Mouse (Mus musculus) heart, postnatal 0 days (tissue): ENCODE results near the gene Chrna4. TPM values are rescaled to one million over a fixed set of nuclear protein-coding genes. Genes with fewer than 3 reads are reported as not detected.

Experiments used
- ATAC-seq: fragments of 200-750 bp; cut with Nextera tagmentation; 2 replicates; pipeline ENCODE4 v1.8.0; 2017; ENCODE audit warnings: low read depth, moderate number of reproducible peaks, moderate library complexity; ENCODE audit not compliant: insufficient read depth
- DNase-seq: peaks from one replicate; pipeline ENCODE4 v3.0.0-alpha.2; 2016; ENCODE audit warnings: low spot score
- H3K27ac ChIP-seq: fragments of 300-500 bp; sonication (generic); 2 replicates; pipeline ENCODE4 v1.5.1; 2014; ENCODE audit warnings: low read depth, mild to moderate bottlenecking
- H3K27me3 ChIP-seq: fragments of 300-500 bp; sonication (generic); 2 replicates; pipeline ENCODE4 v1.6.1; 2014; ENCODE audit warnings: low read length, mixed read lengths; ENCODE audit not compliant: control insufficient read depth, insufficient read depth
- H3K36me3 ChIP-seq: fragments of 300-500 bp; sonication (generic); replicated peaks from 2 replicates; pipeline ENCODE4 v1.6.1; 2014; ENCODE audit warnings: low read length, mixed read lengths; ENCODE audit not compliant: control insufficient read depth, insufficient read depth
- H3K4me1 ChIP-seq: fragments of 300-500 bp; sonication (generic); 2 replicates; pipeline ENCODE4 v1.6.1; 2014; ENCODE audit warnings: antibody characterized with exemption; ENCODE audit not compliant: control insufficient read depth, insufficient read depth
- H3K4me2 ChIP-seq: fragments of 300-500 bp; sonication (generic); 2 replicates; pipeline ENCODE4 v1.6.1; 2014; ENCODE audit warnings: low read depth, mild to moderate bottlenecking, low read length, moderate library complexity
- H3K4me3 ChIP-seq: fragments of 300-500 bp; sonication (generic); 2 replicates; pipeline ENCODE4 v1.5.1; 2014; ENCODE audit warnings: low read depth, low read length
- H3K9ac ChIP-seq: fragments of 300-500 bp; sonication (generic); replicated peaks from 2 replicates; pipeline ENCODE4 v1.6.1; 2014; ENCODE audit warnings: low read depth, low read length, mixed read lengths
- H3K9me3 ChIP-seq: fragments of 300-500 bp; sonication (generic); replicated peaks from 2 replicates; pipeline ENCODE4 v1.6.1; 2016; ENCODE audit warnings: low read length; ENCODE audit not compliant: control insufficient read depth
- CTCF ChIP-seq: IDR thresholded peaks from 2 replicates; pipeline ENCODE4 v1.5.1; 2016; ENCODE audit warnings: antibody characterized with exemption, control low read depth, low read depth
- EP300 ChIP-seq: IDR thresholded peaks from 2 replicates; pipeline ENCODE4 v1.6.1; 2016; ENCODE audit warnings: antibody characterized with exemption, low read depth
- WGBS: fragments of 180-500 bp; shearing (Covaris S2); extraction: QIAGEN DNeasy Blood & Tissue Kit; methylation state at CpG from one replicate; pipeline ENCODE4 v1.1.7; 2014; 5-methylcytosine and 5-hydroxymethylcytosine counted together
- polyA plus RNA-seq: library from polyadenylated mRNA; unstranded; fragments of >200 nt; fragmentation: Nextera tagmentation; extraction: Ambion mirVana; gene quantifications from 2 replicates; pipeline ENCODE4 v1.2.1, GENCODE M21; 2015
- total RNA-seq: library from RNA; depleted of rRNA; stranded (reverse); fragments of >200 nt; gene quantifications from 2 replicates; pipeline ENCODE4 v1.2.3, GENCODE M21; 2014; ENCODE audit warnings: low replicate concordance

Chrna4 gene
- total and polyA plus RNA-seq, 2 experiments from 2014 or later, result 0.05 TPM; not detected in 1

DNA sequence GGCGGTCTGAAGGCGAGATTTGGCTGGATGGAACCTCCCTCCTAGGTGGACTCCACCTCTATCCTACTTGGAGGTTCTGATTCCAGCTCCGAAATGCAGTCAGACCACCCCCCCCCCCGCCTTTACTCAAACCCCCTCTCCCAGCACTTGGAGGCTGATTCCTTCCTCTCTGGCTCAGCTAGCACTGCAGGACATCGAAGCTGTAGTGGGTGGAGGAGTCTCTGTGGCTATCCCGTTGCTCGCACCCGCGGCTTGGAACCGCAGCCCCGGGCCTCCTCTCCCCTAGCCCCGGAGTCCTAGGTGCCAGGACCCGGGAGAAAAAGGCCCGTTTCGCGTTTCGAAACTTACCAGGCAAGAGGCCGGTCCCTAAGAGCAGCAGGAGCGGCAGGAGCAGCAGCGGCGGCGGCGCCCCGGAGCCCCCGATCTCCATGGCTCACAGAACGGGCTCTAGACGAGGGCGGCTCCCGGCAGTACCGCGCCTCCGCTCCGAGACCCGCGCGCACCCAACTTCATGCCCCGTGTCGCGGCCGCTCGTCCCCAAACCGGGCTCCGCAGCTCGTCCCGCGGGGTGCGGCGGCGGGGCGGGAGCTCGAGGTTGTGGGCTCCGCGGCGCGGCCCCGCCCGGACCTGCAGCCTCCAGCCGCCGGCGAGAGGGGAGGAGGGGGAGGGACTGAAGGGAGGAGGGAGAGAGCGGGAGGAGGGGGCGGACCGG lies 4.5 kb downstream of the Chrna4 start:
- no peaks in the 10 kb centered on the region for H3K9me3 ChIP-seq
- peaks cover 91% of the 10 kb centered on the region for H3K27me3 ChIP-seq
- WGBS, result 1% methylated on average over 56 of the region's 63 CpGs
- no peaks in the 10 kb centered on the region for H3K36me3 ChIP-seq
- H3K4me1 ChIP-seq, result no peaks in the 10 kb centered on the region
- TF ChIP-seq EP300 (no peak), CTCF (no peak)
- H3K27ac ChIP-seq, result no peak overlapping the region
- H3K4me2 ChIP-seq, result peak overlapping the region; percentile 66
- no peak for DNase-seq
- ATAC-seq, result no peak
- no peak overlapping the region for H3K9ac ChIP-seq
- H3K4me3 ChIP-seq, result peak overlapping the region; percentile 50

DNA sequence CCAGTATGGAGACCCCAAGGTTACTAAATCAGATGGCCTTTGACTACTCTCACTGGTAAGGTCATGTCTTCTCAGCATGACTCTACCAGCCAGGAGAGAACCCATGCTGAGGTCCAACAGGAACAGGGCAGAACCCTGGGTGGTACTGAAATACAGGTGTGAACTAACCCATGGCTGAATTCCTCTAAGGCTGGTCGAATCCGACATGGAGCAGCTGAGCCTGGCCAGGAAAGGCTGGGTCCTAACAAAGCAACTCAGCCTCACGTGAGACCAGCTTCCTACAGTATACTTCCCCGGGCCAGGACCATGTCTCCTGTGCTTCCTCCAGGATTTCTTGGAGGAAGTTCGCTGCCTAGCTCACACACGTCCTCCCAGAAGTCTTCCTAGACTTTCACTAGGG lies 6.8 kb downstream of the Chrna4 start:
- Histone ChIP-seq H3K27me3 (peaks cover 90% of the 10 kb centered on the region), H3K27ac (no peak overlapping the region), H3K36me3 (no peaks in the 10 kb centered on the region), H3K4me1 (0 out of 2 replicates have a peak, but pooled peaks cover 10% of the 10 kb centered on the region), H3K4me2 (no peak overlapping the region), H3K9ac (no peak overlapping the region), H3K9me3 (no peaks in the 10 kb centered on the region), H3K4me3 (no peak overlapping the region)
- no peak for DNase-seq
- TF ChIP-seq EP300 (no peak), CTCF (no peak)
- whole genome bisulfite sequencing, result 58% methylated on average over 6 of the region's 6 CpGs
- ATAC-seq, result no peak

DNA sequence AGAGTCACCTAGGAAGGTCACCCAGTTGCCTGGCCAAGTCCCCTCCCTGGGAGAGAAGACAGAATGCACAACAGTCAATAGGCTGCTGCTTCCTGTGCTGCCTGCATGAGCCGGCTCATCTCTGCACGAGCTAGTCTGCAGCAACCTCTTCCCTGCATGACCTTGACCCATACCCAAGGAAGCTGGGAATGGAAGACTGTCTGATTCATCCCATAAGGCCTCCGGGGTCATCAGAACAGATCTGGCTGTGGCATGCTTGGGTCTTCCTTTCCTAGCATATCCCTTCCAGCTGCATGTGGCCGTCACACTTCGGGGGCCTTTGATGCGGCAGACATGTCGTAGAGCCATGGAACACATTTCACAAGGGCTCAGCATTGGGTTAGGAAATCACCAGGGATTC lies 8.2 kb downstream of the Chrna4 start:
- DNase-seq (no peak), ATAC-seq (no peak)
- Histone ChIP-seq H3K27ac (no peak overlapping the region), H3K4me1 (0 out of 2 replicates have a peak, but pooled peaks cover 10% of the 10 kb centered on the region), H3K27me3 (peaks cover 90% of the 10 kb centered on the region), H3K36me3 (no peaks in the 10 kb centered on the region), H3K9ac (no peak overlapping the region), H3K4me3 (no peak overlapping the region), H3K9me3 (no peaks in the 10 kb centered on the region), H3K4me2 (no peak overlapping the region)
- 69% methylated on average over 7 of the region's 7 CpGs for WGBS
- TF ChIP-seq EP300 (no peak), CTCF (no peak)

DNA sequence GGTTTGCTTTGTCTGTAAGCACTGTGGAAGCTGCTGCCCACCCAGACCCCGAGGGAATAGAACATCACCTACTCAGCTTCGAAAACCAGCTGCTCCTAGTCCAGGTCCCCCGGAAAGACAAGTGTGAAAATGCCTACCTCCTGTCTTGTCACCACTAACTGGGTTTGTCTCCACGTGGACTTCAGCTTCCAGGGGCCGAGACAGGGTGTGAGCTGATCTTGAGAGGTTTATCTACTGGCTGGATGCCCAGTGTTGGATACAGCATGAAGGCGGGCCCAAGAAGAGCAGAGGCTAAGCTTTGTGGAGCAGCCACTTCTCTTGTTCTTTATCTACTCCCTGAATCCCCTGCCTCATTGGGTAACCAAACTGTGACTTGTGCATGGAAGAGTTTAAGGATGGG lies 10.0 kb downstream of the Chrna4 start:
- Histone ChIP-seq H3K9ac (no peak overlapping the region), H3K4me1 (0 out of 2 replicates have a peak, but pooled peaks cover 10% of the 10 kb centered on the region), H3K27me3 (peaks cover 84% of the 10 kb centered on the region), H3K9me3 (no peaks in the 10 kb centered on the region), H3K27ac (no peak overlapping the region), H3K36me3 (no peaks in the 10 kb centered on the region), H3K4me3 (no peak overlapping the region), H3K4me2 (no peak overlapping the region)
- DNase-seq (peak; percentile 36), ATAC-seq (peak; percentile 49; the same call in 1 of the 2 replicates)
- TF ChIP-seq EP300 (no peak), CTCF (no peak)
- WGBS, result 15% methylated on average over 6 of the region's 6 CpGs

DNA sequence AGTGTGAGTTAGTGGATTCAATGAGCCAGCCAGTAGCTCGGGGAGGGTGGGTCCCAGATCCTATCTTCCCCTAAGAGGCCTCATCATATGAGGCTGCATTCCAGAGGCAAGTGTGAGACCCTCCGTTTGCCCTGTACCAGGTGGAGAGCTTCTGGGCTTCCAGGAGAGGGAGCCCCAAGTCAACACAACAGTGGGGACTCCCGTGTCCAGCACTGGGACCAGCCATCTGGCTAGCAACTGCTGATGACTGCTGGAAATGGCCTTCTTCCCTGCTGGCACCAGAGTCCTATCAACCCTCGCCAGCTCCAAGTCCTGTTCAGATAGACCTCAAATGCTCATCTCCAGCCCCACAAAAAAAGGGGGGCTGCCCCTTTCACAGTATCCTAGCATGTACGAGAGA lies 10.9 kb downstream of the Chrna4 start:
- DNase-seq (no peak), ATAC-seq (no peak)
- no peaks in the 10 kb centered on the region for H3K36me3 ChIP-seq
- no peak overlapping the region for H3K4me2 ChIP-seq
- TF ChIP-seq EP300, result no peak
- peak; percentile 39 for TF ChIP-seq CTCF
- H3K27ac ChIP-seq, result no peak overlapping the region
- H3K27me3 ChIP-seq, result peaks cover 84% of the 10 kb centered on the region
- 26% methylated on average over 5 of the region's 5 CpGs for WGBS
- H3K4me3 ChIP-seq, result no peak overlapping the region
- H3K9me3 ChIP-seq, result no peaks in the 10 kb centered on the region
- no peak overlapping the region for H3K9ac ChIP-seq
- 0 out of 2 replicates have a peak, but pooled peaks cover 10% of the 10 kb centered on the region for H3K4me1 ChIP-seq
